Mouse (Mus musculus) spleen, adult 2 months (tissue): Measurements from ENCODE around the gene Ankzf1.

Experiments
- CTCF ChIP-seq: fragments of 200-500 bp; IDR thresholded peaks from 2 replicates; pipeline ENCODE4 v1.5.1; 2011; ENCODE audit warnings: mild to moderate bottlenecking, inconsistent platforms; ENCODE audit not compliant: insufficient read depth, insufficient read length, insufficient replicate concordance; ENCODE audit errors: extremely low read depth
- POLR2A ChIP-seq: fragments of 200-500 bp; IDR thresholded peaks from 2 replicates; pipeline ENCODE4 v1.6.1; 2011; ENCODE audit warnings: low read depth, low read length, inconsistent platforms

DNA sequence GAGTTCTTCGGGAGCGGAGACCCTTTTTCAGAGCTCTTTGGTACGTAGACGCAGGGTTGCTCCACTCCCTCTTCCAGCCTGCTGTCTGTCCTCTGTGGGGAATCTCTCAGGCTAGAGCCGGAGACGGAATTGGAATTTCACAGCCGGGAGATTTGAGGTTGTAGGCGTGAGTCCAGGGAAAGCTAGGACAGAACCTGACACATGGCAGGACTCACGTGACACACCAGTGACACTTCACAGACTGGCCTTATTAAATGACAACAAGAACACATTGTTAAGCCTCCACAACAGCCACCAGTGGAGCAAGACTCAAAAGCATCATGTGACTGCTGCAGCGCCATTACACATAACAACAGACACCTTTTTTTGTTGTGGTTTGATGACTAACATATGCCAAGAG lies 47.6 kb downstream of the Ankzf1 start:
- no peak for TF ChIP-seq POLR2A
- TF ChIP-seq CTCF = no peak
